Mouse (Mus musculus) midbrain, embryonic 13.5 days (tissue): ENCODE data around the gene Tymp. TPM values are rescaled to one million over a fixed set of nuclear protein-coding genes. Genes with fewer than 3 reads are reported as not detected.

Experiments used
- ATAC-seq: fragments of 200-750 bp; cut with Nextera tagmentation; 2 replicates; pipeline ENCODE4 v1.8.0; 2017; ENCODE audit warnings: mild to moderate bottlenecking, moderate TSS enrichment, moderate library complexity
- H3K27ac ChIP-seq: fragments of 300-500 bp; sonication (generic); 2 replicates; pipeline ENCODE4 v1.5.1; 2015; ENCODE audit warnings: inconsistent platforms, mild to moderate bottlenecking, moderate library complexity
- H3K27me3 ChIP-seq: fragments of 300-500 bp; sonication (generic); 2 replicates; pipeline ENCODE4 v1.6.1; 2015; ENCODE audit warnings: mild to moderate bottlenecking, inconsistent platforms
- H3K36me3 ChIP-seq: fragments of 300-500 bp; sonication (generic); 2 replicates; pipeline ENCODE4 v1.6.1; 2015; ENCODE audit warnings: mild to moderate bottlenecking, inconsistent platforms
- H3K4me1 ChIP-seq: fragments of 300-500 bp; sonication (generic); replicated peaks from 2 replicates; pipeline ENCODE4 v1.6.1; 2015; ENCODE audit warnings: inconsistent platforms
- H3K4me2 ChIP-seq: fragments of 300-500 bp; sonication (generic); replicated peaks from 2 replicates; pipeline ENCODE4 v1.6.1; 2015; ENCODE audit warnings: moderate library complexity, mild to moderate bottlenecking, inconsistent platforms
- H3K4me3 ChIP-seq: fragments of 300-500 bp; sonication (generic); replicated peaks from 2 replicates; pipeline ENCODE4 v1.5.1; 2015; ENCODE audit warnings: mild to moderate bottlenecking, inconsistent platforms
- H3K9ac ChIP-seq: fragments of 300-500 bp; sonication (generic); replicated peaks from 2 replicates; pipeline ENCODE4 v1.6.1; 2015; ENCODE audit warnings: mild to moderate bottlenecking, inconsistent platforms
- H3K9me3 ChIP-seq: fragments of 300-500 bp; sonication (generic); 2 replicates; pipeline ENCODE4 v1.6.1; 2016; ENCODE audit warnings: mild to moderate bottlenecking, inconsistent platforms
- WGBS: fragments of 180-500 bp; shearing (Covaris S2); methylation state at CpG from one replicate; pipeline ENCODE4 v1.1.7; 2015; 5-methylcytosine and 5-hydroxymethylcytosine counted together
- polyA plus RNA-seq: library from polyadenylated mRNA; unstranded; fragments of >200 nt; fragmentation: Nextera tagmentation; extraction: Ambion mirVana; gene quantifications from 2 replicates; pipeline ENCODE4 v1.2.1, GENCODE M21; 2015

Gene Tymp
- polyA plus RNA-seq, 1 experiment from 2014 or later = 2.4 TPM

DNA sequence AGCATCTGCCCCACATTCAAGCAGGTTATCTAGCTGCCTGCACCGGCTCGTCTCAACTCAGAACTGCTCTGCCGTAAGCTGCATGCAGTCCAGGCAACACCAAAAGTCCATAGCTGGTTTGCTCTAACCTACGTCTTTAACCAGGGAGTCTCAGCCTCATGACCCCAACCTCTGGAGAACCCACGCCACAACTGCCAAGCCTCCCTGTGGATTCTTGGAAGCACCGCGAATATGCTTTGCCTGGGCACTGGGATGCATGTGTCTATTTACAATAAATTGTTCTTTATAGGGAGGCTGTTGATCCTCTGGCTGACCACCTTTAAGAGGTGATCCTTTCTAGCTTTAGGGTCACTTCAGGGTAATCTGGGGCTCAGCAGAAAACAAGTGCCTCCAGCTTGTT lies 4.3 kb downstream of the Tymp start:
- Histone ChIP-seq H3K36me3 (peaks cover 53% of the 10 kb centered on the region), H3K27ac (0 out of 2 replicates have a peak overlapping the region, but pooled peaks have one; percentile 95), H3K4me1 (peaks cover 24% of the 10 kb centered on the region), H3K4me3 (peak overlapping the region; percentile 64), H3K9ac (peak overlapping the region; percentile 86; the same call in 1 of the 2 replicates), H3K9me3 (no peaks in the 10 kb centered on the region), H3K4me2 (peak overlapping the region; percentile 71), H3K27me3 (peaks cover 18% of the 10 kb centered on the region)
- WGBS = 84% methylated on average over 7 of the region's 7 CpGs
- ATAC-seq = no peak

DNA sequence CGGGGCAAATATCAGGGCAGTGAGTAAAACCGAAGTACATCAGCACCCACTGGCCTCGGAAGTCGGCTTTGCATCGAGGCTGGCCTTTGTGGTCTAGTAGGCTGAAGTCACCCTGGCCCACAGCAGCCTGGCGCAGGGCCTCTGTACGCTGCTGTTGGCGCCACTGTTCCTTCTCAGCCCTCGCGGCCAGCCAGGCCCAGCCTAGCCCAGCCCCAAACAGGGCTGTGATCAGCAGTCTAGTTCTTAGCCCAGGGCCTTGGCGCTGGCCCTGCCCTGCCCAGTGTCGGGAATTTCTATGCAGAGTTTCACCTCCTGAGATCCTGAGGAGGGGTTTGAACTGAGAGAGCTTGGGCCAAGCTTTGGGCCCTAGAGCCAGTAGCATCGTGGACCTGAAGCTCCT lies 4.8 kb downstream of the Tymp start:
- ATAC-seq = no peak
- no peak overlapping the region for H3K4me3 ChIP-seq
- H3K4me2 ChIP-seq = no peak overlapping the region
- peaks cover 20% of the 10 kb centered on the region for H3K4me1 ChIP-seq
- no peak overlapping the region for H3K27ac ChIP-seq
- H3K9ac ChIP-seq = no peak overlapping the region
- H3K36me3 ChIP-seq = peaks cover 57% of the 10 kb centered on the region
- peaks cover 13% of the 10 kb centered on the region for H3K27me3 ChIP-seq
- no peaks in the 10 kb centered on the region for H3K9me3 ChIP-seq
- WGBS = 91% methylated on average over 13 of the region's 13 CpGs

DNA sequence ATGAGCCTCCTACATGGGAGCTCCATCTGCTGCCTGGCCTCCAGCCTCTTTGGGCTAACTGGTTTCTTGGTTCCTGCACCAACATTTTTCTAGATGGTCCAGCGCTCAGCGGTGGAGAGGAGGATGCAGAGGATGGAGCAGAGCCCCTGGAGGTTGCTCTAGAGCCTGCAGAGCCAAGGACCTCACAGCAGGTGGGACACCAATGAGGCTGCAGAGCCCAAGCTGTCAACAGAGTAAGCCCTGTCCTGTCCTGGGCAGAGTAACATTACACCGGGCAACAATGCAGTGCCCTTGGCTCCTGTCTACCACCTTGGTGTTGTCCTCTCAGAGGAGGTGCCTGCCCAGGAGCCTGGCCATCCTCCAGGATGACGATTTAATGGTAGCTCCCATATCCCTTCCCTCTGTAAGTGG lies 11.7 kb downstream of the Tymp start:
- Histone ChIP-seq H3K27me3 (no peaks in the 10 kb centered on the region), H3K9ac (no peak overlapping the region), H3K4me3 (no peak overlapping the region), H3K4me2 (no peak overlapping the region), H3K9me3 (no peaks in the 10 kb centered on the region), H3K27ac (no peak overlapping the region), H3K36me3 (peaks cover 100% of the 10 kb centered on the region), H3K4me1 (no peaks in the 10 kb centered on the region)
- no peak for ATAC-seq
- 95% methylated on average over 4 of the region's 4 CpGs for WGBS

DNA sequence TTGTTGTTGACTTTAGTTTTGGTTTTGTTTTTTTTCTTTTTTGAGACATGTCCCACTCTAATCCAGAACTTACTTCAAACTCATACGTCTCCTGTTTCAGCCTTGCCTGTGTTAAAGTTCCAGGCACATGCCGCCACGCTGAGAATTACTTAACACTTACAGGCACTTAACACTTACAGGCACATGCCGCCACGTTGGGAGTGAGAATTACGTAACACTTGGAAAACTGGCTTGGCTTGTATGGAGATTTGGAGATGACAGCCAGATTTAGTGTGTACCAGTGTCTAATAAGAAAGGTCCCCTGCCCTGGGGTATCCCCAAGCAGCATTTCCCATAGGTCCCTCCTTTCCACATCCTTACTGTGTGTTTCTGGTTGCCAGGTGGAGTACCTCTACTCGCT lies 13.8 kb downstream of the Tymp start:
- no peaks in the 10 kb centered on the region for H3K9me3 ChIP-seq
- no peak overlapping the region for H3K9ac ChIP-seq
- no peaks in the 10 kb centered on the region for H3K27me3 ChIP-seq
- 97% methylated on average over 7 of the region's 7 CpGs for WGBS
- H3K4me1 ChIP-seq = peaks cover 10% of the 10 kb centered on the region
- H3K4me3 ChIP-seq = no peak overlapping the region
- peaks cover 87% of the 10 kb centered on the region for H3K36me3 ChIP-seq
- no peak overlapping the region for H3K27ac ChIP-seq
- no peak for ATAC-seq
- no peak overlapping the region for H3K4me2 ChIP-seq

DNA sequence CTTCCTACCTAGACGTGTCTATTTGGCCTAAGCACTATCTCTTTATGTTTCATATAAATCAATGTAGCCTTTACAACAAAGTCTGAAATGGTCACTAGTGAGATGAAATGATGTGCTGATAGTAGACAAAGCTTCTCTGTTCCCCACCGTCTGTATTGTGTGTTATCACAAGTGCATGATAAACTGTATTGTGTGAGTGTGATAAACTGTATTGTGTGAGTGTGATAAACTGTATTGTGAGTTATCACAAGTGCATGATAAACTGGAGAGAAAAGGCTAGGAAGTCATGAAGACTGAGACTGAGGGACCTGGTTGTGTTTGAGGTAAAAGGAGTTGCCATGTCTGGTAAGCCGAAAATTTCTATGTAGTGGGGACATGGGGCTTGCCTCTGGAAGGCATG lies 18.1 kb downstream of the Tymp start:
- no peak overlapping the region for H3K27ac ChIP-seq
- no peak for ATAC-seq
- no peak overlapping the region for H3K9ac ChIP-seq
- H3K36me3 ChIP-seq = peaks cover 46% of the 10 kb centered on the region
- no peak overlapping the region for H3K4me3 ChIP-seq
- H3K27me3 ChIP-seq = no peaks in the 10 kb centered on the region
- H3K9me3 ChIP-seq = no peaks in the 10 kb centered on the region
- no peak overlapping the region for H3K4me2 ChIP-seq
- WGBS = 95% methylated on average over 3 of the region's 3 CpGs
- peaks cover 41% of the 10 kb centered on the region for H3K4me1 ChIP-seq

DNA sequence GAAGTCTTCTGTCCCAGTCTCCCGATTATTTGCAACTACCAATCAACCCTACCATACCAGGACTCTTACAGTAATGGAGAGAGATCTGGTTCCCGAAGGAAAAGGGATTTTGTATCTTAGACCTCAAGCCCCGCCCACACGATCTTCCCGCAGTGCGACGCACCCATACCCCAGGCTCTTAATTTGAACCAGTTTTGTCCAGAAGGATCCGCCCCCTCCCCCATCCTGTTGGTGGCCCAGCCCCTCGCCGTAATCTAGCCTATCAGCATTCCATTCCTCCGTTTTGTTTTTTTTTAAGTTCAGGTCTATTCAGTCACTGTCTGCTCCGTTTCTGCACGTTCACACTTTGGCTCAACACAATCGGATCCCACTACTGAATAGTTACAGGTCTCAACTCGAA lies 20.5 kb downstream of the Tymp start:
- under 1% methylated on average over 15 of the region's 15 CpGs for WGBS
- H3K9me3 ChIP-seq = no peaks in the 10 kb centered on the region
- H3K4me2 ChIP-seq = peak overlapping the region; percentile 80
- H3K4me3 ChIP-seq = peak overlapping the region; percentile 66
- H3K9ac ChIP-seq = peak overlapping the region; percentile 82
- peaks cover 43% of the 10 kb centered on the region for H3K4me1 ChIP-seq
- H3K27me3 ChIP-seq = no peaks in the 10 kb centered on the region
- peaks cover 46% of the 10 kb centered on the region for H3K36me3 ChIP-seq
- ATAC-seq = peak; percentile 5; the same call in 1 of the 2 replicates
- H3K27ac ChIP-seq = peak overlapping the region; percentile 75; the same call in 1 of the 2 replicates

DNA sequence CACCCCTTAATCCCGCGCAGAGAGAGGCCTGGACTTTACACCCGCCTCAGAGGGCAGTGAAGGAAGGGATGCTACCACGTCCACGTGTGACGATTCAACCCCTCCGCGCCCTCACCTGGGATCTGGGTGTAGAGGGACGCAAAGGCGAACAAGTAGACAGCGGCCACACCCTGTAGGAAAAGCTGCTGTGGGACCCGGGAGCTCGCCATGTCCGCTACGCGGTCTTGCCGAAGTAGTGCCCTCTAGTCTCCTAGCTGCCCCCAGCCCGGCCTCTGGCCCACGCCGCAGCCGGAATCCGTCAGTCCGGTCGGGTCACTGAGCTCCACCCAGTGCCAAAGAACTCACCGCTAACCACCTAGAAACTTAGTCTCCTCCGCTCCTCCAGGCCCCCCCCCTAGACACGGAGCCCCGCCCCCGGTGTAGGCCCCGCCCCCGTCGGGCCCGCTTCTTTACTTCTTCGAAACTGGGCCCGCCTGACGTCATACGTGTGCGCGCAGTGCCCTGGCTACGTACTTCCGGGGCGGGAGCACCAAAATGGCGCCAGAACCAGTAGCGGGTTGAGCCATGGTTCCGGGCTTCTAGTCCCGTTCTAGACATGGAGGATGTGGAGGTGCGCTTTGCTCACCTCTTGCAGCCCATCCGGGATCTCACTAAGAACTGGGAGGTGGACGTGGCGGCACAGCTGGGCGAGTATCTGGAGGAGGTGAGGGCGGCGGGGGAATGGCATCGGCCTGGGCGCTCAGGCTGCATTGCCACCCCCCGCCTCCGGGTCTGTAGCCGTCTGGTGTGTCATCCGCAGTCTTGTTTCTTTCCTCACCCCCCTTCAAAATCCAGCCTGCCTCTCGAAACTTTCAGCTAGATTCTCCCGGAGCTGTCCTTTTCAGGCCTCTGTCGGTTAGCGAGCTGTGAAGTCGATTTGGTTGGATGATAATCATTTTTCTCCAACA lies 21.3 kb downstream of the Tymp start, which contains the start of the genes Lmf2 and Ncaph2:
Gene Lmf2, minus strand, starts transcription at position 419 of the 947 bp plus-strand sequence.
Gene Ncaph2, plus strand, starts transcription at position 479 of the 947 bp plus-strand sequence.
- Histone ChIP-seq H3K9me3 (no peaks in the 10 kb centered on the region), H3K4me1 (peaks cover 43% of the 10 kb centered on the region), H3K27ac (peak within 1 kb of the TSS; percentile 75), H3K4me3 (peak within 1 kb of the TSS; percentile 66), H3K9ac (peak within 1 kb of the TSS; percentile 82), H3K4me2 (peak within 1 kb of the TSS; percentile 80), H3K36me3 (peaks cover 46% of the 10 kb centered on the region), H3K27me3 (no peaks in the 10 kb centered on the region)
- peak; percentile 91 for ATAC-seq
- under 1% methylated on average over 64 of the region's 64 CpGs for WGBS

DNA sequence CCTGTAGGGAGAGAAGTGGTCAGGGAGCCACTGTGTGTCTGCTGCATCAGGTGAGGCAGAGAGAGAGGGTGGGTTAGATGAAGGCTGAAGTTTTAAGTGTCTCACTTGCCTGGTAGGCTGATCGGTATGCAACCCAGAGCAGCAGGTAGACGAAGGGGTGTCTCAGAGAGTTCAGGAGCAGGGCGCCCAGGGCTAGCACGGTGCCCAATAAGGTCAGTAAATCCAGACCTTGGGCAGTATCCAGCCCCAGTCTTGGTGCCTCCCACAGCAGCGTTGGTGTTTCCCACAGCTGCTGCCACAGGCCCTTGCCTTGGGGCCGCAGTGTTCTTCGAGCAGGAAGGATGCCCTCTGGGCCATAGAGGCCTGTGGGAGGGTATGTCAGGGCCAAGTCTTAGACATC lies 22.4 kb downstream of the Tymp start:
- peaks cover 43% of the 10 kb centered on the region for H3K36me3 ChIP-seq
- no peak overlapping the region for H3K27ac ChIP-seq
- ATAC-seq = no peak

DNA sequence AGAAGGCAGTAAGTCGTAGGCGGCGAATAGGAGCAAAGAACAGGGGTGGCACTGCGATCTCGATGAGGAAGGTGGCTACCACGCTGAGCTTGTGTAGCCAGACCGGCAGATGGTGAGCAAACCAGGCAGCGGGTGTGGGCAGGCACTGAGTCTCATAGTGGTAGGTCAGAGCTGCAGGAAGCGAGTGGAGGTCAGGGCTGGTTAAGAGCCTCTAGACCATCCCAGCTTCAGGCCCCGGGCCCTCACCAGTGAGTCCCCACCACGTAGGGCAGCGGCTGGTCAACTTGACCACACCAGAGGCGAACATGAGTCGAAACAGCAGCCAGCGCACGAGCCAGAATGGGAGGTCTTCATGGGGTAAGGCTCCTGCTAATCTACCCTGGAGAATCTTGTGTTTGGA lies 23.0 kb downstream of the Tymp start:
- no peak overlapping the region for H3K4me2 ChIP-seq
- peaks cover 40% of the 10 kb centered on the region for H3K4me1 ChIP-seq
- 92% methylated on average over 16 of the region's 16 CpGs for WGBS
- H3K4me3 ChIP-seq = peak overlapping the region; percentile 66; the same call in 1 of the 2 replicates
- no peak for ATAC-seq
- H3K27ac ChIP-seq = no peak overlapping the region
- peak overlapping the region; percentile 82; the same call in 1 of the 2 replicates for H3K9ac ChIP-seq
- no peaks in the 10 kb centered on the region for H3K9me3 ChIP-seq
- H3K27me3 ChIP-seq = no peaks in the 10 kb centered on the region
- peaks cover 42% of the 10 kb centered on the region for H3K36me3 ChIP-seq

More for the DNA sequence above, 22.4 kb downstream of the Tymp start:
- WGBS = 88% methylated on average over 7 of the region's 7 CpGs
- Histone ChIP-seq H3K9ac (peak overlapping the region; percentile 82), H3K4me3 (peak overlapping the region; percentile 66), H3K4me1 (peaks cover 41% of the 10 kb centered on the region), H3K9me3 (no peaks in the 10 kb centered on the region), H3K4me2 (peak overlapping the region; percentile 80), H3K27me3 (no peaks in the 10 kb centered on the region)

DNA sequence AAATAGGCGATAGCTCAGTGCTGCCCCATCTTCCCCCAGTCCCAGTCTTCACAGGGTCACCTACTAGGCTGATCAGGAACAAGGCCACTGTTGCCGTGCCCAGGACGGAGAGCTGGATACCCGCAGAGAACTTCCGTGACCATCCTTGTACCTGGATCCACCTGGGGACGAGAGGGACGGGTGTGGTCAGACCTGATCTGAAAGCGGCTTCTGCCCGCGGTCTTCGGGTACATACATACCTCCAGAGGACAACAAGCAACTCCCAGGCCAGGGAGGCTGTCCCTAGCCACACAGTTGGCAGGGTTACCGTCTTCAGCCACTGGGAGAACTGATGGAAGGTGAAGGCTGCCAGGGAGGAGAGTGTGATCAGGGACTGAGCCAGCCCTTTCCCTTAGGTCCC lies 24.0 kb downstream of the Tymp start:
- Histone ChIP-seq H3K4me3 (no peak overlapping the region), H3K4me2 (no peak overlapping the region), H3K4me1 (peaks cover 31% of the 10 kb centered on the region), H3K27ac (no peak overlapping the region), H3K36me3 (peaks cover 42% of the 10 kb centered on the region), H3K27me3 (no peaks in the 10 kb centered on the region), H3K9ac (no peak overlapping the region), H3K9me3 (no peaks in the 10 kb centered on the region)
- ATAC-seq = no peak
- 96% methylated on average over 12 of the region's 12 CpGs for WGBS

DNA sequence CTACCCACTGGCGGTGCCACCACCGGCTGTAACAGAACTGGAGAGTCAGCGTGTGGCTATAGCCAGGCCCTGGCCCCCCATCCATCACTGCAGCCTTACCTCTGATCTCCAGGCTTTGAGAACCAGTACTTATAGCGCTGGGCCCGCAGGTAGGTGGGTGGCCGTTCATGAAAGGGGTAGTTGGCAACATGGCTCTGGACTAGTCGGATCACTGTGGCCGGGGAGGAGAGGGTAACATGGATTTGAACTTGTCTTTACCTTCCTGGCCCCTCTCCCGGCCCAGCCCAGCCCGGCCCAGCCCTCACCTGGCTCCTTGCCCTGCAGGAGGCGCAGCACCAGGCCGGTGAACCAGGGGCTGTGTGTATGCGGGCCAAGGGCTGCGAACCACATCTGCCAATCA lies 24.8 kb downstream of the Tymp start:
- Histone ChIP-seq H3K4me2 (no peak overlapping the region), H3K36me3 (peaks cover 42% of the 10 kb centered on the region), H3K9ac (no peak overlapping the region), H3K4me1 (peaks cover 24% of the 10 kb centered on the region), H3K4me3 (no peak overlapping the region), H3K27ac (no peak overlapping the region), H3K27me3 (no peaks in the 10 kb centered on the region), H3K9me3 (no peaks in the 10 kb centered on the region)
- 94% methylated on average over 14 of the region's 14 CpGs for WGBS
- no peak for ATAC-seq

DNA sequence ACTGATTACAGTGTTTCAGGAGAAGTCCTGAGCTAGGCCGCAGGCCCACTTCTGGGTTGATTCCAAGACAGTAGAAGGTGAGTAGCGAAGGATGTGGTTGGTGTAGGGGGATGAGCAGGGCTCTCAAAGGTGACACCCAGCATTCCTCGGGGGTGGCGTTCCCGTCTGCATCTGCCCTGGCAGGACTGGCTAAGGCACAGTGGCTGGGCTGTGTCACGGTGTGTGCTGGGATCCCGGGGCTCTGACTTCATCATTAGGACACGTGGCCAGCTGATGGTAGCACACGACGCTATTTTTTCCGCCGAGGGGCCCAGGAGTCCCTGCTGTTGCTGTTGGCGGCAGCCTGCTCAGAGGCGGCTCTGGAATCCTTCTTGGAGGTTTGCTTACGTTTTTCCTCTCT lies 25.5 kb downstream of the Tymp start:
- 90% methylated on average over 15 of the region's 15 CpGs for WGBS
- H3K4me1 ChIP-seq = peaks cover 17% of the 10 kb centered on the region
- H3K4me2 ChIP-seq = no peak overlapping the region
- H3K27ac ChIP-seq = no peak overlapping the region
- H3K4me3 ChIP-seq = no peak overlapping the region
- ATAC-seq = no peak
- no peak overlapping the region for H3K9ac ChIP-seq
- H3K27me3 ChIP-seq = no peaks in the 10 kb centered on the region
- peaks cover 42% of the 10 kb centered on the region for H3K36me3 ChIP-seq
- no peaks in the 10 kb centered on the region for H3K9me3 ChIP-seq
